Mouse (Mus musculus): ENCODE measurements around the gene Olfr1152.

The Olfr1152 gene

DNA sequence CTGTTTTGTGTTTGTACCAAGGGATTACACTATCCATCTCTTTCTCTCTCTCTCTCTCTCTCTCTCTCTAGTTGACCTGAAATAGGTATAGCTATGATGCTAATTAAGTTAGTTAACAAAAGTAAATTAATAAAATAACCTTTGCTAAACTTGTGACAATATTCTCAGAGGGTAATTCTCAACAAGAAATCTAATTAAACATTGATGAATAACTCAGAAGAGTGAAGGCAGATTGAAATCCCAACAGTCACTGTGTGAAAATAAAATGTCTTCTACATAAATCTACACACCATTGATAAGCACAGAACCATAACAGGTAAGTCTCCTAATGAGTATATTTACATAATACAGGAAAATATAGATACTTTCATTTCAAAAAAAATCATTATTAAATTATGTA is at the start of gene Olfr1152:
Gene Olfr1152 (plus strand): TSS at position 301 of the 400 bp plus-strand sequence.
- no peak for DNase-seq (ENCODE audit: low spot score in 2 of 2)

DNA sequence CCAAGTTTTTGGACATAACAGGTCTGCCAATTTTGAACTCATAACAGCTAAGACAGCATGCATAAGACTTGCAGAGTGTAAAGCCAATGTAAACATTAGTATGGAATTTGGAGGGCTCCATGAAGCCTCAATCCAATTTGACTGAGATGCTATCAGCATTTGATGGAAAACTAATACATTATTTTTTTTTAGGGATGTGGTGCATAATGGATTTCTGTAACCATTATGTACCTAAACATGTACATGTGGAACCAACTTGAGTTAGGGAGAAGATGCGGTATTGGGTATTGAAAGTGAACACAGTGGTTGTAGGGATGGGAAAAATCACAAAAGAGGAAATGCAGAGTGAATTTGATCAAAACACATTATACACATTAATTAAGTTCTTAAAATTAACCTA is 36.1 kb upstream of the Olfr1152 start, which contains the start of gene Olfr1148:
Gene Olfr1148 (plus strand): TSS at position 301 of the 400 bp plus-strand sequence.
- DNase-seq (ENCODE audit: low spot score in 2 of 2): no peak

DNA sequence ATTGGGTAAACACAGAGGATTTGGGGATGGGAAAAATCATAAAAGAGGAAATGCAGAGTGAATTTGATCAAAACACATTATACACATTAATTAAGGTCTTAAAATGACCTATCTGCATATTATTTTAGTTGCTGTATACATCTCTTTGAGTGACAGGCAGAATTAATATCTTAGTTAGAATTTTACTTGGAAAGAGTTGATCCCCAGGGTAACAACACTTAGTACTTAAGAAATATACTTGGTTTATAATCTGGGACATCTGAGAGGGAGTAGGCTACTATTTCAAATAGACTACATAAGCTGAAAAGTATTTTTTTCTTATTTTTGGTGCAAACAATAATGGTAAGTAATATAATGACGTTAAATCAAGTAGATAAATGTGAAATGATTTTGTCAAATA is 22.6 kb upstream of the Olfr1152 start, which contains the start of gene Olfr1150-ps1:
Gene Olfr1150-ps1 (plus strand): TSS at position 301 of the 400 bp plus-strand sequence.
- DNase-seq (ENCODE audit: low spot score in 2 of 2): no peak

DNA sequence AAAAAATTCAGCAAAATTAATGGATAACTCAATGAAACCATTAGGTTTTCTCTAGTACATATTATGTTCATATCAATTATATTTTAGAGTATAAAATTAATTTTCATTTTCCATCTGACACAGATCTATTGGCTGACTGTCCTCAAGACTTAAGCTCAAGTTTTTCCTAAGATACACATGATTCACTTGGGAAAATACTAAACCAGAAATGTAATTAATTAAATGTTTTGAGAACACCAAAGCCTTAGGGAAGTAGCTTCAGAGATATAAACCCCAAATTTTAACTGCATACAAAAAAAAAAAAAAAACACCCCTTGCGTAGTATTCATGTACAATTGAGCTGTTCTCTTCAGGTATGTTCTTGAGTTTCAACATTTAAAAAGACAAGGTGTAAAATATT is 10.7 kb upstream of the Olfr1152 start, which contains the start of gene Olfr1151:
Gene Olfr1151 (plus strand): TSS at position 301 of the 400 bp plus-strand sequence.
- DNase-seq (ENCODE audit: low spot score in 2 of 2): no peak

DNA sequence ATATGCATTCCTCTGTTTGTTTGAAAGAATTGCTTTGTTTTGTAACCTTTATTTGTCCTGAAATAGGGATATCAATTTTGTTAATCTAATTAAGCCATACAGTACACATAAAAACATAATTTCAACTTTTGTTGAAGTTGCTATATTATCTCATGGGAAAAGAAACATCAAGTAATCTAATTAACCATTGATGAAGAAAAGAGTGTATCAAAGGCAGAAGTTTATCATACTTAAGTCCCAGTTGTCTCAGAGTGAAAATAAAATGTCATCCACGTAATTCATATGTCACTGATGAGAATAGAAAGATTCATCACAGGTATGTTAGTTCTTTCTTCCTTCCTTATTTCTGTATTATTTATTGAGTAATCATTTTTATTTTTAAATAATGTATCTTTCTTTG is 28.4 kb downstream of the Olfr1152 start, which contains the start of gene Olfr1153:
Gene Olfr1153 (plus strand): TSS at position 301 of the 400 bp plus-strand sequence.
- no peak for DNase-seq (ENCODE audit: low spot score in 2 of 2)

DNA sequence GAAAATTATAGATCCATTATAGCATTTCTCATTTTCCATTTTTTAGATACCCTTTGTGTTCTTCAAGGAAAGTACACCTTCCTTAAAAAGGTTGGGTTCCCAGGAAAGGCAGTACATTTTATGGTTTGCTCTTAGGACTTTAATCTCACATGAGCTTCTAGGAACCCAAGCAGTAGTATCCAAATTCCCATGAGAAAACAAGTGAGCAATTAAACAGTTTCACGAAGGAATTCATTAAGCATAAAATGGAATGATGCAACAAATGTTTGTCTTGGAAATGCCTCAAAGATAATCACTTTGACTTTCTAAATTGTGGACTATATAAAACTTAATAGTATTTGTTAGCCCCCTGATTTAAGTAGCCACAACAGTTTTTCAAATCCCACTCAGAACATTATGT is 38.8 kb downstream of the Olfr1152 start, which contains the start of gene Olfr1154:
Gene Olfr1154 (minus strand): TSS at position 101 of the 400 bp plus-strand sequence.
- DNase-seq (ENCODE audit: low spot score in 2 of 2): no peak

All from urinary bladder, adult 18-20 months (tissue).